Mouse (Mus musculus) right cerebral cortex, adult 2 months (tissue): ENCODE data around the gene Rps6ka5.

Experiments
- DNase-seq, 2 experiments: peaks; one replicate each; pipeline ENCODE4 v3.0.0; 2021 to 2022; ENCODE audit warnings: low spot score in 2 of 2

Rps6ka5 gene

GRCm38 (mm10) chr12:100726651-100727050, at the start of gene Rps6ka5:
Rps6ka5 (minus strand) TSS chr12:100726983.
- DNase-seq: no peak

DNA sequence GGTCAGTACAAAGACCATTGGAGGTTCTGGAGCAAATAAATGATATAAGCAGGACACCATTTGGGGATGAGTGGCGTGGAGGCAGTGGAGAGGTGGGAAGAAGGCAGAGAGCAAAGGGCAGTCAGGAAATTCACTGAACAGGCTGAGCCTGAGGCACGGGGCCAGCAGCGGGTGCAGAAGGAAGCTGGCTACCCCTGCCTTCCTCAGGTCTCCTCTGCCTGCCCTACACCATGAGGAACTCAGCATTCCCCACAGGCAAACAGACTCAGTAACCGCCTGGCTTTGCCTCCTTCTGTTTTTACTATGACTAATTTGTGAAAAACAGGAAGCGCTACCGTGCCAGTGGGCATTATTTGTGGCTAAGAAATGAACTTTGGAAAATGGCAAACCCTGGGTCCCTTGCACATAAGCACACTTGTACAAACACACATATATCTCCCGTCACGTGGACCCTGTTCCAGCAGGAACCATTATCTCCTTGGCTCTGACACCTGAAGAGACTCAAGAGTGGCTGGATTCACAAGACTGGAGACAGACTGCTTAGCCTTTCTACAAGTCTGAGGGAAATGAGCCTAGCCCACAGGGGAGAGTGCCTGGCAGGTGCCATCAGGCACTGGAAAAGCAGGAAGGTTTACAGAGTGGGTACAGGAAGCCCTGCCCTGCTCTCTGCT, 49.3 kb upstream of the Rps6ka5 start:
- DNase-seq: no peak

DNA sequence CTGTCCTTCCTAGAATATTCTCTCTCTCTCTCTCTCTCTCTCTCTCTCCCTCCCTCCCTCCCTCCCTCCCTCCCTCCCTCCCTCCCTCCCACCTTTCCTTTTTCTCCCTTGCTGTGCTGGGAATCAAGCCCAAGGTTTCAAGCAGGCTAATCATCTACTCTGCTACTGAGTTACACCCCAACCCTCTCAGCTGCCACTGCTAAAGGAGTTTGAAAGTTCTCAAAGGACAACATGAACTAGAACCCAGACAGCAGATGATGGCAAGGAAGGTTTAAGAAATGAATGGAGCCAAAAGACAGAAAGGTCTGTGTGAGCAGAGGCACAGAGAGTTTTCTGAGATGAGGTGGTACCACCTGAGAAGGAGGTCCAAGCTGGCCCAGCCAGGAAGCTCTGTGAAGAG, 48.5 kb upstream of the Rps6ka5 start:
- DNase-seq: no peak

- no peak for DNase-seq
These were observed 48.0 kb upstream of the Rps6ka5 start for GRCm38 (mm10) chr12:100774756-100775155.

GRCm38 (mm10) chr12:100772230-100772984, 45.6 kb upstream of the Rps6ka5 start:
- peak; percentile 55 to 64 for DNase-seq

- peak in 1 of 2 experiments; percentile 25 for DNase-seq
These were observed 44.0 kb upstream of the Rps6ka5 start for GRCm38 (mm10) chr12:100770765-100771164.

GRCm38 (mm10) chr12:100769871-100770270, 43.1 kb upstream of the Rps6ka5 start:
- no peak for DNase-seq

DNA sequence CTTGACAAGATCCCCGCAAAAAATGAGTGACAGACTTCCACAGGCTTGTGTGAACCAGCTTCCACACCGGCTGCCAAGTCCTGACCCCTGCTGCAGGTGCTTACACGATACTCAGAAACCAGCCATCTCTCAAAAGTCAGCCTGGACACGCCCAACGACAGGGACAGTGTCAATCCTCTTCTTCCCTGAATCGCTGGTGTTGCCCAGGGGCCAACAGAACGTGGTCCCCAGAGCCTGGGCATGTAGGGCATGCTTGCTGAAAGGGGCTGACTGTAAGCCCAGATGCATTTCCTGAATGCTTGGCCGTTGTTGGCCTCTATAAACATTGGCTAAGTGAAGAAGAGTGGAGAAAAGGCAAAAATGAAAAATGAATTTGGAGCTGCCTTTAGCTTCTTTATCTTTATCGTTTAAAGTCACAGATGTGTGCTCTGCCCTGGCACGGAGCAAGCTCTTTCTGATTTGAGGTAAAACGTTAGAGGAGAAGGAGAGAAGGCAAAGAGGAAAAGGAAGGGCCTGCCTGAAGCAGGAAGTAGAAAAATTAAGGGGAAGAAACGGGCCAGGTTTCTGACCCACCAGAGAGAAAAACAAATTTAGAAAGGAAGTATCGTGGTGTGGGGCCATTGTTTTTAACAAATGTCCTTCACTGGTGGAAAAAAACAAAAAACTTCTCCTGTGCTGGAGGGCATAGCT, 37.7 kb upstream of the Rps6ka5 start:
- peak in 1 of 2 experiments; percentile 9 for DNase-seq

- DNase-seq: peak in 1 of 2 experiments; percentile 35
These were observed 36.1 kb upstream of the Rps6ka5 start for GRCm38 (mm10) chr12:100762663-100763425.

- DNase-seq: no peak
These were observed 30.6 kb upstream of the Rps6ka5 start for GRCm38 (mm10) chr12:100757427-100757826.

DNA sequence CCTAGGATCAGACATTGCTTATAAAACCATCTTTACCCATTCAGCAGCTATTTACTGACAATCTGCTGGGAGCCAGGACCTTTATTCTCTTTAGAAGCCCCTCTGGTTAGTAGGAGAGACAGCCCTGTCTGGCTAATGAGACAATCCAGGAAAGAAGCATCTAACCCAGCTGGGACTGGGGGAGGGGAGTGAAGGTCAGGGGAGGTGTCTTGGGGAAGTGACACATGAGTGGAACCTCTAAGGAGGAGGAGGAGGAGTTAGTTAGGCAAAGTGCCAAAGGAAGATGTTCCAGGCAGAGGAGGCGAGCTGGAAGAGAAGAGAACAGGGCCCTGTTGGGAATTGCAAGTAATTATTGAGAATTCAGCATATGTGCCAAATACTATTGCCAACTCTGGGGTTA, 26.9 kb upstream of the Rps6ka5 start:
- no peak for DNase-seq

DNA sequence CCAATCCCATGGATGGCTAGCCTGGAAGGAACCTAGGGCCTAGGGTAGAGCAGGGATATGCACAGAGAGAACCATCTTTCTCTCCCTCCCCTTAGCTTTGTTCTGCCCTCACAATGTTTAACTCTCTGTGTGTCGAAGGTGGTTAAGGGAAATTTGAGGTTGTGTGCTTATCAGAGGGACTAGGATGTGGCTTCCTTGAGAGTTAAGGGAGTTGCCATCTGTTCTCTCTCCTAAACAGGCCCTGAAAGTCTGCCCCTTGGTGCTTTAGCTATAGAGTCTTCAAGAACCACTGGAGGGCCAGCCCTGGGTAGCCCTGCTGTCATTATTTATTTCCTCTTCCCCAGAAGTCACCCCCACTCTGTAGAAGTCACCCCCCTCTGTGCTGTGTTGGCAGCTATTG, 26.2 kb upstream of the Rps6ka5 start:
- DNase-seq: no peak

DNA sequence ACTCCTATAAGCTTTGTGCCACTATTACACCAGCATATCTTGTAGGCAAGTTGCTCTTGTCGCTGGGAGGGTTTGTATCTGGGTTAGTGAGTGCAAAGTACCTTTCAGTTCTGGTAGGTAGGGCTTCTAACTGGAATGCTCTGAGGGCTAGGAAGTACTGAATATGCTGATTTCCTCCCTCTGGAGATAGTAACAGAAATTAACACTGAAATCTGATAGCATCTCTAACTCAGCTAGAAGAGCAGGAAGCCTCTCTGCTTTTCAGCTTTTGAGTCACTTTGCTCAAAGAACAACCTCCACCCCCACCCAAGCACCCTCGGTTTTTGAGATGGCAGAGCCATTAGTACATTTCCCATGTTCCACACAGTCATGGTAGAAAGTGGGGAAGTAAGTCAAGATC, 15.7 kb upstream of the Rps6ka5 start:
- no peak for DNase-seq

DNA sequence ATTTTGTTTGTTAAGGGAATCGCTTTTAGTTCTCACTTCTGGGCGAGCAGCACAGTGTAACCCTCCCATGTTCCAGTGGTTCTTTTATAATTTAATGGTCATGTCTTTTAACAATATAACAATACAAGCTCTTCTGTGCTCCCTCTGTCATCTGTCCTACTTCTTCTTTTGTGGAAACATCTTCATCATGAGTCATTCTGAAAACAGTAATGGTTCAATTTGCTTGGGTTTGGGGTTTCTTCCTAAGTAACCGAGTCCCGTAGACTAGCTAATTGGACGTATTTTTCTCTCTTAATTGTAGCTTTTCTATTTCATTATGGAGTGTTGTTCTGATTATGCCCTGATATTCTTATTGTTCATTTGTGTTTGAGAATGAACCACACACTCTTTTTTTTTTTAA, 13.5 kb upstream of the Rps6ka5 start:
- no peak for DNase-seq

DNA sequence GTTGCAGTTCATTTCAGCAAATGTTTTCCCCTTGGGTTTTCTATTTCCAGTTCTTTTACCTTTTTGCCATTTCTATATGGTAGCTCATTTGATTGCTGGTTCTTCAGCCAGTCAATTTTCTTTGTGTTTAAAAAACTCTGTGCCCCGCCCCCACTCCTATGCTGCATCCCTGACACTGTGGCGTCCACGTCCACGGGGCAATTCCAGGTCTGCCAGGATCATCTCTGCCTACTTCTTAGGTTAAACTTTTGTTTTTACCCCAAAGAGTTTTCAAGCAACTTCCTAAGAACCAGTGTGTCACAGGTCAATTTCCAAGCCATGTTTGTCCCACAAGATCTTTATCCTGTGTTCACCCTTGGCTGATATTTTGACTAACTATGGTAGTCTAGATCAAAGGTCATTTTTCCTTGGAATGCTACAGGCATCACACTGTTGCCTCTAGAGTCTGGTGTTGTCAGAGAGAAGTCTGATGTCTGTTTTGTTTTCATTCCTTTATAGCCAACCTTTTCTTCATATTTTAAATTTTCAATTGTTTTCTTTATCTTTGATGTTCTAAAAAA, 12.3 kb upstream of the Rps6ka5 start:
- DNase-seq: no peak

DNA sequence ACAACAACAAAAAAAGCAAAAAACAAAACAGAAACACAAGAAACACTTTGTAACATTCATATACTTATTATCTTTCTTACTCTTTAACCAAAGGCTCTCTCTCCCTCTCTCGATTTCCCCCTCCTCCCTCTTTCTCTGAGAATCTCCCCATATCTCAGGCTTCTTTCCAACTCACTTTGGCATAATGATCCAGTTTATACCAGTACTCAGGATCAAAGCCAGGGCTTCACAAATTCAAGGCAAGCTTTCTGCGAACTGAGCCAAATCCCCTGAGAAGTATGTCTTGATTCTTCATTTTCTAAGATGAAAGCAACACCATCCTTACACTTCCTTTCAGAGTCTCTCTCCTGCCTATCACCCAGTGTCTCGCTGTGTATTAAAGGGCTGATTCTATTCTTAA, 11.7 kb upstream of the Rps6ka5 start:
- DNase-seq: no peak

GRCm38 (mm10) chr12:100735581-100735980, 8.8 kb upstream of the Rps6ka5 start:
- DNase-seq: no peak

GRCm38 (mm10) chr12:100735156-100735555, 8.4 kb upstream of the Rps6ka5 start:
- no peak for DNase-seq

DNA sequence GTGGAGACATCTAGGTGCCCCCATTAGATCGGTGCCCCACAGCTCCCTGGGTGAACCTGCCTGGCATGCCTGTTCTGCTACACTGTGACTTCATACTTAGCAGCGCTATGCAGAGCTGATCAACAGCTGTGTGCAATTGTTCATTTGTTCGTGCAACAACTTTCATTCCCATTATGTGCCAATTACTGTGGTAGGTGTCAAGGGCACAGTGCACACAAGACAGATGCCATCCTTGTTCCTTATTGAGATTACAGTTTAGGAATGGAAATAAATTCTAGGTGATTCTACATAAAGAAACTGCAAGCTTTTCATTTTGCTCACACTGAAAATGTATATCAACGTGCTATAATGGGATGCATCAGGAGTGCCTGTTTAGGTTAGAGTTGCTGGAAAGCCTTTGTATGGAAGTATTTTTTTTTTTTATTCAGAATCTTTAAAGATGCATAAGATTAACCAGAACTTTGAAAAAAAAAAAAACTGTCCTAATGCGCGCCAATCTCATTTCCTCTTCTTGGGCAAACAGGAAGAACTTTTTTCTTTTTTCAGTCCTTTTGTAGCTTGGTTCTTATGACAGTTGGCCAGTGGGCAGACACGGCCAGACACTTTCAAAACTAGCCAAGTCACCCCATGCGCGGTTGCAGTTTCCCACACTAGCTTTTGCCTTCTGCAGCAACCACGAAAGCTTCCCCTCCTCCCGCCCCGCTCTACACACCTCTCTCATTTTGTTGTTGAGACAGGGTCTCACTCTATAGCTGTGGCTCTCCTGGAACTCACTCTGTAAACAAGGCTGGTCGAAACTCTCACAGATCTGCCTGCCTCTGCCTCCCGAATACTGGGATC, 2.1 kb upstream of the Rps6ka5 start:
- no peak for DNase-seq

DNA sequence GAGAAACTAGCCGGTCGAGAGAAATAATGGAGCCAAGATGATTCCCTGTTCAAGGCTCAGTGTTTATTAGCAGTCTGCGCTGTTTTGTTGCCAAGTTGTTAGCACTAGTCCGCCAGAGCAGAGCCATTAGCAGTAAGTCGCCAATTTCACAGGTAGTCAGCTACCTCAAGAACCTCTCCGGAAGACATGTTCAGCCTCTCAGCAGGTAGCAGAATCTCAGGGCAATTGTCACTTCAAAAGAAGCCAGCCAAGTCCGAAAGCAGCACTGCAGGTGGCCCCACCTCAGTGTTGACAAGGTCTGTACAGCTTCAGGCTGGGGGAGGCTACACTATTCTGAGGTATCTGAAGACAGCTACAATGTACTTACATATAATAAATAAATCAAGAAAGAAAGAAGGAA, 1.1 kb upstream of the Rps6ka5 start:
- no peak for DNase-seq

DNA sequence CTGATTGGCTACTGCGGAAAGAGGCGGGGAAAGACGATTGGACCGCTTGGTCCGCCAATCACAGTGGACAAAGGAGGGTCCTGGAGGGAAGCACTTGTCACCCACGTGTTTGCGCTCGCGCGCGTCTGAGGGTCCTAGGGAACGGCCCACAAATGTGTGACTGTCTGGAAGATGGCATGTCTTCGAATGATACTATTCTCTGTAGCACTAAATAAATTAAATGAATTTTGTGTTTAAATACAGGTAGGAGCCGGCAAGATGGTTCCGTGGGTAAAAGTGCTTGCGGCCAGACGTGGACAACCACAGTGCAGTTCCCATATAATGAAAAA, 1.4 kb downstream of the Rps6ka5 start:
- DNase-seq: no peak
